Mouse (Mus musculus) C2C12 (cell line): ENCODE measurements around the gene Tmprss3.

Experiments used
- CEBPB ChIP-seq: IDR thresholded peaks from one replicate; pipeline ENCODE4 v1.6.1; 2011; ENCODE audit warnings: low read depth, mild to moderate bottlenecking, control low read depth, moderate library complexity
- CTCF ChIP-seq: IDR thresholded peaks from one replicate; pipeline ENCODE4 v1.5.1; 2011; ENCODE audit not compliant: control insufficient read depth, insufficient read depth, insufficient read length
- FOSL1 ChIP-seq: IDR thresholded peaks from one replicate; pipeline ENCODE4 v1.8.0; 2011; ENCODE audit warnings: mild to moderate bottlenecking, low read length; ENCODE audit not compliant: poor library complexity, insufficient read depth, severe bottlenecking
- MAX ChIP-seq: IDR thresholded peaks from one replicate; pipeline ENCODE4 v1.6.1; 2011; ENCODE audit warnings: mild to moderate bottlenecking, control low read depth
- MYOD1 ChIP-seq: IDR thresholded peaks from one replicate; pipeline ENCODE4 v1.6.1; 2011; ENCODE audit warnings: low read depth; ENCODE audit not compliant: control insufficient read depth, insufficient read length
- MYOG ChIP-seq: IDR thresholded peaks from one replicate; pipeline ENCODE4 v1.6.1; 2011; ENCODE audit not compliant: control insufficient read depth, insufficient read length; ENCODE audit errors: extremely low read depth
- USF1 ChIP-seq: IDR thresholded peaks from one replicate; pipeline ENCODE4 v1.6.1; 2011; ENCODE audit warnings: low read depth, mild to moderate bottlenecking, control low read depth, moderate library complexity

DNA sequence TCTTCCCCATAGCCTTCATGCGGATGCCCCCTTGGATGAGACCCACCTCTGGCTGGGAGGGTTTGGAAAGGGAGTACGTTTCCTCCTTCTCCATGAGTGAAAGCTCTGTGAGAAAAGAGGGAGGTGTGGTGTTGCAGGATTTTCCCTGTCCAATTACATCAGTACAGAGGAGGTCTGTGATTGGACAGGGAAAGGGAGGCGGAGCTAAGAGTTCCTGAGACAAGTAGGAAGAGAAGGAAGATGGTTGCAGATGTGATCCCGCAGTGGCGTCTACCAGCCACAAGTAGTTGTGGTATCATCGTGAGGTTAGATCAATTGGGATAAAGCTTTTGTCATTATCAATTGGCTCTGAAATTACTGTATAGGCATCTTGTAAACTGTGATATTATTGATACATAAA is 40.9 kb downstream of the Tmprss3 start:
- TF ChIP-seq CTCF: no peak
- TF ChIP-seq CEBPB: no peak
- no peak for TF ChIP-seq MYOD1
- TF ChIP-seq MAX: no peak
- no peak for TF ChIP-seq FOSL1
- no peak for TF ChIP-seq USF1
- TF ChIP-seq MYOG: no peak
